In genomic region chr16:33677901-33678300, GRCm38 (mm10) we compare ENCODE assay signal across 14 mouse cellular contexts. TPM values are rescaled to one million over a fixed set of nuclear protein-coding genes. Genes with fewer than 3 reads are reported as not detected.
DNase-seq lines count a peak whose midpoint lies in the region; ATAC-seq and TF ChIP-seq lines count a peak whose summit lies in the region.
"Had no signal": no experiment of that assay in that cellular context is flagged by ENCODE, and none has a peak within 500 bp of the region (broad histone marks: within the 10 kb centered on the region; RNA-seq: fewer than 3 reads in every experiment).

No protein-coding gene starts in this region.

- peak overlapping the region; percentile 42 for H3K27ac ChIP-seq in testis, adult 2 months (ENCODE audit: control insufficient read depth, insufficient read depth, low read depth, low read length)
- no peak overlapping the region for H3K27ac ChIP-seq in midbrain, embryonic 11.5 days (ENCODE audit: low read depth, low read length)
- H3K27ac ChIP-seq: hindbrain, embryonic 15.5 days; liver, embryonic 12.5 days had no signal

- no peak for TF ChIP-seq CTCF in testis, adult 2 months (IDR thresholded peaks at IDR 0.05; ENCODE audit: control insufficient read depth, insufficient read depth, insufficient replicate concordance, low read depth, low read length)

- H3K4me2 ChIP-seq in midbrain, embryonic 11.5 days, result no peak overlapping the region
- H3K4me2 ChIP-seq: hindbrain, embryonic 15.5 days; liver, embryonic 12.5 days had no signal

- H3K9me3 ChIP-seq in midbrain, embryonic 11.5 days (ENCODE audit: control insufficient read depth, low read length), result no peaks in the 10 kb centered on the region
- H3K9me3 ChIP-seq: hindbrain, embryonic 15.5 days; liver, embryonic 12.5 days had no signal

- H3K4me1 ChIP-seq in testis, adult 2 months (ENCODE audit: control insufficient read depth, insufficient read depth, low read length), result peaks cover 8% of the 10 kb centered on the region
- peaks cover 8% of the 10 kb centered on the region for H3K4me1 ChIP-seq in midbrain, embryonic 11.5 days (ENCODE audit: control insufficient read depth, insufficient read depth, low read length)
- H3K4me1 ChIP-seq: hindbrain, embryonic 15.5 days; liver, embryonic 12.5 days had no signal

- H3K36me3 ChIP-seq in testis, adult 2 months (ENCODE audit: control insufficient read depth, insufficient read depth, low read length), result no peaks in the 10 kb centered on the region
- no peaks in the 10 kb centered on the region for H3K36me3 ChIP-seq in midbrain, embryonic 11.5 days (ENCODE audit: control insufficient read depth, insufficient read depth, low read length)
- H3K36me3 ChIP-seq: hindbrain, embryonic 15.5 days; liver, embryonic 12.5 days had no signal

- H3K9ac ChIP-seq in midbrain, embryonic 11.5 days (ENCODE audit: low read length), result no peak overlapping the region
- H3K9ac ChIP-seq: hindbrain, embryonic 15.5 days; liver, embryonic 12.5 days had no signal

- H3K4me3 ChIP-seq in testis, adult 2 months (ENCODE audit: control insufficient read depth, low read depth, low read length), result no peak overlapping the region
- no peak overlapping the region for H3K4me3 ChIP-seq in midbrain, embryonic 11.5 days (ENCODE audit: low read depth, low read length)
- H3K4me3 ChIP-seq: hindbrain, embryonic 15.5 days; liver, embryonic 12.5 days had no signal

- WGBS in midbrain, embryonic 11.5 days, result 92% methylated on average over 5 of the region's 5 CpGs

- H3K27me3 ChIP-seq in testis, adult 2 months (ENCODE audit: control insufficient read depth, insufficient read depth, low read length), result no peaks in the 10 kb centered on the region
- no peaks in the 10 kb centered on the region for H3K27me3 ChIP-seq in midbrain, embryonic 11.5 days (ENCODE audit: control insufficient read depth, insufficient read depth, low read length)
- H3K27me3 ChIP-seq: hindbrain, embryonic 15.5 days had no signal

- no peak for ATAC-seq in midbrain, embryonic 11.5 days (ENCODE audit: low FRiP score)
- no peak for ATAC-seq in inflammation-experienced regulatory T-cells, adult 6 months
- ATAC-seq: forebrain, embryonic 14.5 days; liver, embryonic 12.5 days had no signal

- peak; percentile 75 for DNase-seq in adrenal gland, postnatal 10 days
- DNase-seq in adrenal gland, adult 8-10 months, result no peak
- DNase-seq in testis, postnatal 10 days (ENCODE audit: low spot score), result no peak
- peak; percentile 77 for DNase-seq in lung, postnatal 10 days
- no peak for DNase-seq in embryo, embryonic 10.5 days (ENCODE audit: low spot score)
- no peak for DNase-seq in midbrain, embryonic 11.5 days (ENCODE audit: low spot score, missing footprints)
- DNase-seq: cerebellum, adult 9-11 months; kidney, adult 9 months; right cerebral cortex, postnatal 4 days had no signal

- TF ChIP-seq POLR2A in testis, adult 2 months (IDR thresholded peaks at IDR 0.05; ENCODE audit: control insufficient read depth, low read depth, low read length), result no peak

RNA-seq across cellular contexts. Expression of gene Heg1, which starts 6.3 kb away (rescaled TPM):
- total RNA-seq in adrenal gland, postnatal 10 days (2021), result 10 to 100 TPM; 83.8 to 95.3 TPM
- total RNA-seq in adrenal gland, adult 8-10 months (2022), result 10 to 100 TPM; 52.8 to 69.3 (median 61.5) TPM
- polyA plus RNA-seq in testis, adult 2 months (2012; rRNA removed), result 11.9 and 12.9 TPM in 2 replicates
- 39.5 and 40.7 TPM in 2 replicates for polyA plus RNA-seq in midbrain, embryonic 11.5 days (2014; fragmentation: Nextera tagmentation; extraction: Ambion mirVana)
- 10 to 100 TPM; 28.3 to 33.9 (median 29.1) TPM for polyA plus RNA-seq in inflammation-experienced regulatory T-cells, adult 6 months (2017; shearing (Covaris generic))

Comparison
In these comparisons a context has a peak if more than half of its experiments do, and no peak if none do; other contexts are left out.
1. DNase-seq: peak in adrenal gland, postnatal 10 days (single experiment) and lung, postnatal 10 days (single experiment); none in adrenal gland, adult 8-10 months (single experiment), testis, postnatal 10 days (single experiment), embryo, embryonic 10.5 days (single experiment) and midbrain, embryonic 11.5 days (single experiment).